In genomic region chr1:135085296-135085871, GRCm38 (mm10) we compare ENCODE assay signal across 10 mouse cellular contexts. TPM values are rescaled to one million over a fixed set of nuclear protein-coding genes. Genes with fewer than 3 reads are reported as not detected.
A peak's percentile ranks its signal among the peaks of the same experiment; 100 is the strongest.
DNase-seq lines count a peak whose midpoint lies in the region; ATAC-seq and TF ChIP-seq lines count a peak whose summit lies in the region.
"Had no signal": no experiment of that assay in that cellular context is flagged by ENCODE, and none has a peak within 500 bp of the region (broad histone marks: within the 10 kb centered on the region; RNA-seq: fewer than 3 reads in every experiment).

No protein-coding gene starts in this region.

- no peak overlapping the region for H3K27ac ChIP-seq in intestine, embryonic 14.5 days (ENCODE audit: low read depth)
- no peak overlapping the region for H3K27ac ChIP-seq in intestine, postnatal 0 days (ENCODE audit: low read depth, low read length)
- no peak overlapping the region for H3K27ac ChIP-seq in embryonic facial prominence, embryonic 10.5 days (replicated peaks)
- no peak overlapping the region for H3K27ac ChIP-seq in hindbrain, embryonic 13.5 days
- no peak overlapping the region for H3K27ac ChIP-seq in midbrain, embryonic 13.5 days
- H3K27ac ChIP-seq: liver, embryonic 15.5 days had no signal

- H3K4me1 ChIP-seq in intestine, embryonic 14.5 days (replicated peaks; ENCODE audit: control insufficient read depth, insufficient read depth, low read length): 0 out of 2 replicates have a peak, but pooled peaks cover 5% of the 10 kb centered on the region
- H3K4me1 ChIP-seq in intestine, postnatal 0 days (replicated peaks; ENCODE audit: control insufficient read depth, insufficient read depth, low read length): no peaks in the 10 kb centered on the region
- peaks cover 30% of the 10 kb centered on the region for H3K4me1 ChIP-seq in embryonic facial prominence, embryonic 10.5 days
- H3K4me1 ChIP-seq in hindbrain, embryonic 13.5 days (replicated peaks): peaks cover 9% of the 10 kb centered on the region; the same call in 1 of the 2 replicates
- H3K4me1 ChIP-seq in midbrain, embryonic 13.5 days (replicated peaks): peaks cover 17% of the 10 kb centered on the region; the same call in 1 of the 2 replicates
- H3K4me1 ChIP-seq: liver, embryonic 15.5 days had no signal

- ATAC-seq in intestine, embryonic 14.5 days (replicated peaks; ENCODE audit: low FRiP score, low TSS enrichment, low read depth): no peak
- no peak for ATAC-seq in intestine, postnatal 0 days
- ATAC-seq in hindbrain, embryonic 13.5 days (ENCODE audit: low FRiP score): no peak
- ATAC-seq in midbrain, embryonic 13.5 days: no peak

- WGBS in intestine, embryonic 14.5 days: 16% methylated on average over 28 of the region's 28 CpGs
- WGBS in intestine, postnatal 0 days: 13% methylated on average over 28 of the region's 28 CpGs
- 15% methylated on average over 28 of the region's 28 CpGs for WGBS in embryonic facial prominence, embryonic 10.5 days
- 17% methylated on average over 28 of the region's 28 CpGs for WGBS in hindbrain, embryonic 13.5 days
- WGBS in midbrain, embryonic 13.5 days: 18% methylated on average over 28 of the region's 28 CpGs

- no peaks in the 10 kb centered on the region for H3K36me3 ChIP-seq in intestine, embryonic 14.5 days (ENCODE audit: control insufficient read depth, insufficient read depth, low read length)
- H3K36me3 ChIP-seq in intestine, postnatal 0 days (ENCODE audit: control insufficient read depth, insufficient read depth): no peaks in the 10 kb centered on the region
- H3K36me3 ChIP-seq in embryonic facial prominence, embryonic 10.5 days (replicated peaks): no peaks in the 10 kb centered on the region
- no peaks in the 10 kb centered on the region for H3K36me3 ChIP-seq in hindbrain, embryonic 13.5 days
- H3K36me3 ChIP-seq in midbrain, embryonic 13.5 days: no peaks in the 10 kb centered on the region
- H3K36me3 ChIP-seq: liver, embryonic 15.5 days had no signal

- no peak for TF ChIP-seq CTCF in intestine, postnatal 0 days (IDR thresholded peaks at IDR 0.05; ENCODE audit: low read depth)

- peak overlapping the region; percentile 15 for H3K4me2 ChIP-seq in intestine, embryonic 14.5 days (ENCODE audit: low read length)
- H3K4me2 ChIP-seq in intestine, postnatal 0 days (replicated peaks; ENCODE audit: low read depth): no peak overlapping the region
- H3K4me2 ChIP-seq in hindbrain, embryonic 13.5 days: peak overlapping the region; percentile 33; the same call in 1 of the 2 replicates
- H3K4me2 ChIP-seq in midbrain, embryonic 13.5 days (replicated peaks): peak overlapping the region; percentile 25; the same call in 1 of the 2 replicates
- H3K4me2 ChIP-seq: liver, embryonic 15.5 days had no signal

- H3K9ac ChIP-seq in intestine, embryonic 14.5 days (ENCODE audit: low read length): no peak overlapping the region
- H3K9ac ChIP-seq in intestine, postnatal 0 days (ENCODE audit: low read depth, low read length): no peak overlapping the region
- H3K9ac ChIP-seq in hindbrain, embryonic 13.5 days: no peak overlapping the region
- H3K9ac ChIP-seq in midbrain, embryonic 13.5 days (replicated peaks): no peak overlapping the region
- H3K9ac ChIP-seq: liver, embryonic 15.5 days had no signal

- DNase-seq in intestine, embryonic 14.5 days (ENCODE audit: low spot score): no peak
- no peak for DNase-seq in embryonic facial prominence, embryonic 10.5 days (ENCODE audit: low spot score)
- DNase-seq in cerebellum, postnatal 14 days: no peak
- no peak for DNase-seq in urinary bladder, postnatal 4 days (ENCODE audit: low spot score in 2 of 2)
- no peak for DNase-seq in urinary bladder, postnatal 36 days (ENCODE audit: low spot score in 2 of 2)
- DNase-seq: layer of hippocampus, adult 9-11 months had no signal

- peaks cover 36% of the 10 kb centered on the region for H3K27me3 ChIP-seq in intestine, embryonic 14.5 days (replicated peaks; ENCODE audit: control insufficient read depth, insufficient read depth, low read length)
- H3K27me3 ChIP-seq in intestine, postnatal 0 days (replicated peaks; ENCODE audit: control insufficient read depth, insufficient read depth, low read length): peaks cover 9% of the 10 kb centered on the region
- peaks cover 77% of the 10 kb centered on the region for H3K27me3 ChIP-seq in embryonic facial prominence, embryonic 10.5 days (replicated peaks; ENCODE audit: low read depth, poor library complexity, severe bottlenecking)
- peaks cover 39% of the 10 kb centered on the region for H3K27me3 ChIP-seq in hindbrain, embryonic 13.5 days
- H3K27me3 ChIP-seq in midbrain, embryonic 13.5 days: peaks cover 30% of the 10 kb centered on the region

- no peaks in the 10 kb centered on the region for H3K9me3 ChIP-seq in intestine, embryonic 14.5 days (ENCODE audit: control insufficient read depth, low read length)
- no peaks in the 10 kb centered on the region for H3K9me3 ChIP-seq in intestine, postnatal 0 days (ENCODE audit: control insufficient read depth)
- no peaks in the 10 kb centered on the region for H3K9me3 ChIP-seq in embryonic facial prominence, embryonic 10.5 days
- H3K9me3 ChIP-seq in hindbrain, embryonic 13.5 days: no peaks in the 10 kb centered on the region
- no peaks in the 10 kb centered on the region for H3K9me3 ChIP-seq in midbrain, embryonic 13.5 days
- H3K9me3 ChIP-seq: liver, embryonic 15.5 days had no signal

- no peak overlapping the region; the same call in 1 of the 2 replicates for H3K4me3 ChIP-seq in intestine, embryonic 14.5 days (ENCODE audit: low read depth, low read length)
- H3K4me3 ChIP-seq in intestine, postnatal 0 days (ENCODE audit: low read depth, low read length): no peak overlapping the region
- peak overlapping the region; percentile 30; the same call in 1 of the 2 replicates for H3K4me3 ChIP-seq in embryonic facial prominence, embryonic 10.5 days
- no peak overlapping the region; the same call in 1 of the 2 replicates for H3K4me3 ChIP-seq in hindbrain, embryonic 13.5 days
- H3K4me3 ChIP-seq in midbrain, embryonic 13.5 days (replicated peaks): no peak overlapping the region
- H3K4me3 ChIP-seq: liver, embryonic 15.5 days had no signal

RNA-seq across cellular contexts. Expression of gene Lgr6, which starts 19.7 kb away (rescaled TPM):
- polyA plus RNA-seq in intestine, embryonic 14.5 days (2014; fragmentation: Nextera tagmentation; extraction: Ambion mirVana): 0.69 and 0.97 TPM in 2 replicates
- polyA plus RNA-seq in intestine, postnatal 0 days (2015; fragmentation: Nextera tagmentation; extraction: Ambion mirVana): 0.37 and 0.44 TPM in 2 replicates
- polyA plus RNA-seq in embryonic facial prominence, embryonic 10.5 days (2016; fragmentation: Nextera tagmentation; extraction: Ambion mirVana): 0.73 and 1.1 TPM in 2 replicates
- polyA plus RNA-seq in hindbrain, embryonic 13.5 days (2015; fragmentation: Nextera tagmentation; extraction: Ambion mirVana): 0.47 and 0.92 TPM in 2 replicates
- 0.35 and 0.44 TPM in 2 replicates for polyA plus RNA-seq in midbrain, embryonic 13.5 days (2015; fragmentation: Nextera tagmentation; extraction: Ambion mirVana)

RNA-seq across cellular contexts. Expression of gene Ptpn7, which starts 47.1 kb away (rescaled TPM):
- 2.0 TPM in 2 replicates for polyA plus RNA-seq in intestine, embryonic 14.5 days (2014; fragmentation: Nextera tagmentation; extraction: Ambion mirVana)
- polyA plus RNA-seq in intestine, postnatal 0 days (2015; fragmentation: Nextera tagmentation; extraction: Ambion mirVana): 0.73 and 0.76 TPM in 2 replicates
- 1.3 and 2.1 TPM in 2 replicates for polyA plus RNA-seq in embryonic facial prominence, embryonic 10.5 days (2016; fragmentation: Nextera tagmentation; extraction: Ambion mirVana)
- 0.62 and 0.88 TPM in 2 replicates for polyA plus RNA-seq in hindbrain, embryonic 13.5 days (2015; fragmentation: Nextera tagmentation; extraction: Ambion mirVana)
- polyA plus RNA-seq in midbrain, embryonic 13.5 days (2015; fragmentation: Nextera tagmentation; extraction: Ambion mirVana): 0.46 and 0.51 TPM in 2 replicates
